ENCODE assay signal across 8 mouse cellular contexts in the genomic region with DNA sequence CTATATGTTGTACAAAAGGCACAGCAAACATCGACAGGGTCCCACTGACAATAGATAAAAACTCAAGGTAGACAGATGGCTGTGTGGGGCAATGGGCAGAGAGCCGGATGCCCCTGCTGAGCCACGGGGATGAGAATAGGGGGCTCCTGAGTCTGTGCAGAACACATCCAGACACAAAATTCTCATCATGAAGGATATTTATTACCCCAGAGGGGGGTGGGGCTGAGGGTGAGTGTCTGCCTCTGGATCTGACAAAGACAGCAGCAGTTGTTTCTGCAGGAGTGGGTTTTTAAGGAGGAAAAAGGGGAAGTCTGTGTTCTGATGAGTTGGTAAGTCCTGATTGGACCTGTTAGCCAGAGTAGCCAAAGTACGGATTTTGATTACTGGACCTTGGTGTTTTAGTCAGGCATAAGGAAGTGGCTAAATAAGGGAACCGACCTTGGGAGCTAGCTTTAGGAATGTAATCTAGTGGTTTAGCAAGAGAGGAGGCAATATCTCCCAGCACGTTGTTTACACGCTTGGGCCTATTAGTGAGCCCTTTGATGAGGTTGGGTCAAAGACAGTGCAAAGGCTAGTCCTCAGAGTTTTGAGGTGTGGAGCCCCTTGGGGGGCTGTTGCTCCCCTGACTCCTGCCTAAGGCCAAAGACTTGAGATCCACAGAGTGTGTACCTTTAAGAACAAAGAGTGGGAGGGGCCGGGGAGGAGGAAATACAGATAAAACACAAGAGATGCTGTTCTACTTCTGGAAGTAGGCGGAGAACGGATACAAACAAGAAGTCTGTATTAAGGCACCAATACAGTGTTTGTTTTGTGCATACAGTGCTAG. TPM values are rescaled to one million over a fixed set of nuclear protein-coding genes. Genes with fewer than 3 reads are reported as not detected.
DNase-seq lines count a peak whose midpoint lies in the region; TF ChIP-seq lines count a peak whose summit lies in the region.

No protein-coding gene starts in this region.

- H3K27me3 ChIP-seq in kidney, adult 2 months (replicated peaks; ENCODE audit: control insufficient read depth, insufficient read depth, low read length), result no peaks in the 10 kb centered on the region

- H3K4me1 ChIP-seq in cortical plate, adult 2 months (ENCODE audit: control insufficient read depth, insufficient read depth, low read length), result no peaks in the 10 kb centered on the region
- peaks cover 11% of the 10 kb centered on the region for H3K4me1 ChIP-seq in kidney, adult 2 months (ENCODE audit: control insufficient read depth, insufficient read depth, low read length)

- peak; percentile 29 for DNase-seq in embryo, embryonic 10.5 days (ENCODE audit: low spot score)
- DNase-seq in embryo, embryonic 11 days, result no peak
- DNase-seq in kidney, adult 2 months, result peak; percentile 79
- DNase-seq in lung, postnatal 14 days, result peak; percentile 61
- peak; percentile 60 for DNase-seq in thymus, postnatal 4 days
- DNase-seq in right cerebral cortex, postnatal 36 days (ENCODE audit: low spot score in 2 of 2), result no peak
- no peak for DNase-seq in frontal cortex, postnatal 36 days (ENCODE audit: low spot score in 2 of 2)

- TF ChIP-seq CTCF in cortical plate, adult 2 months (IDR thresholded peaks at IDR 0.05; ENCODE audit: extremely low read depth, insufficient read depth, low read length), result no peak
- no peak for TF ChIP-seq CTCF in kidney, adult 2 months (conservative IDR thresholded peaks at IDR 0.05; ENCODE audit: insufficient read depth, insufficient read length, low read depth, low read length)

- TF ChIP-seq POLR2A in cortical plate, adult 2 months (IDR thresholded peaks at IDR 0.05; ENCODE audit: extremely low read depth, insufficient read depth, low read length), result no peak
- TF ChIP-seq POLR2A in kidney, adult 2 months (IDR thresholded peaks at IDR 0.05; ENCODE audit: low read depth, low read length), result no peak

- no peaks in the 10 kb centered on the region for H3K36me3 ChIP-seq in kidney, adult 2 months (ENCODE audit: control insufficient read depth, insufficient read depth, low read length)

- H3K27ac ChIP-seq in cortical plate, adult 2 months (ENCODE audit: insufficient read depth, low read length), result peak overlapping the region; percentile 49; the same call in 1 of the 2 replicates
- H3K27ac ChIP-seq in kidney, adult 2 months (ENCODE audit: insufficient read depth, low read depth, low read length), result peak overlapping the region; percentile 87

- H3K4me3 ChIP-seq in cortical plate, adult 2 months (ENCODE audit: insufficient read depth, low read length), result no peak overlapping the region
- H3K4me3 ChIP-seq in kidney, adult 2 months (ENCODE audit: insufficient read depth, low read depth, low read length), result no peak overlapping the region

- WGBS in kidney, adult 2 months, result 29% methylated on average over 10 of the region's 10 CpGs

RNA-seq across cellular contexts. Expression of gene Tmigd1, which starts 12.4 kb away (rescaled TPM):
- not detected in 2 replicates for polyA plus RNA-seq in cortical plate, adult 2 months (2012; rRNA removed)
- 36.1 and 39.0 TPM in 2 replicates for polyA plus RNA-seq in kidney, adult 2 months (2012; rRNA removed)

RNA-seq across cellular contexts. Expression of gene Blmh, which starts 35.1 kb away (rescaled TPM):
- 37.7 and 38.1 TPM in 2 replicates for polyA plus RNA-seq in cortical plate, adult 2 months (2012; rRNA removed)
- polyA plus RNA-seq in kidney, adult 2 months (2012; rRNA removed), result 26.1 and 27.8 TPM in 2 replicates

RNA-seq across cellular contexts. Expression of gene Cpd, which starts 42.7 kb away (rescaled TPM):
- 29.1 and 30.5 TPM in 2 replicates for polyA plus RNA-seq in cortical plate, adult 2 months (2012; rRNA removed)
- polyA plus RNA-seq in kidney, adult 2 months (2012; rRNA removed), result 28.6 and 30.5 TPM in 2 replicates

Comparison
In these comparisons a context has a peak if more than half of its experiments do, and no peak if none do; other contexts are left out.
1. DNase-seq: peak in embryo, embryonic 10.5 days (single experiment), kidney, adult 2 months (single experiment), lung, postnatal 14 days (single experiment) and thymus, postnatal 4 days (single experiment); none in embryo, embryonic 11 days (single experiment), right cerebral cortex, postnatal 36 days (0 of 2) and frontal cortex, postnatal 36 days (0 of 2).
2. RNA of gene Tmigd1, which starts 12.4 kb away (polyA plus RNA-seq): 36.1 to 39.0 TPM in kidney, adult 2 months; not detected in cortical plate, adult 2 months; every median in the first group is over 10 times any median in the second.